Mouse (Mus musculus): Measurements from ENCODE around the gene Abca7. TPM values are rescaled to one million over a fixed set of nuclear protein-coding genes. Genes with fewer than 3 reads are reported as not detected.

Abca7 gene
- polyA plus RNA-seq, 1 experiment from 2014 or later, result 3.2 TPM

DNA sequence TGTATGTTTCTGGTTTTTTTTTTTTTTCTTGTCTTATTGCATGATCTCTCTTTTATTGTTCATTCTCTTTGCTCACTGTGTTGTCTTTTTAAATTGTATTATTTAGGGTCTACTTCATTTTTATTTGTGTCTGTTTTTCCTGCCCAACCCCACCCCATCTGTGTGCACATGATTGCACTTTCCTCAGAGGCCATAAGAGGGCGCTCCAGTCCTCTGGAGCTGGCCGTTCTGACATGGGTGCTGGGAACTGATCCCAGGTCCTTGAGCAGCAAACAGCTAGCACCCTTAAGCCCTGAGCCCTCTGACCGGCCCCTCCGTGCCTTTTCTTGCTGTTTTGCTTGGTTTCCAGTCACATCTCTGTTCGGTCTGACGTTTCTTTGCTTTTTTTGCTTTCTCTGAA, 4.7 kb upstream of the Abca7 start:
- no peak overlapping the region for H3K9ac ChIP-seq (replicated peaks; ENCODE audit: low read depth, low read length)

DNA sequence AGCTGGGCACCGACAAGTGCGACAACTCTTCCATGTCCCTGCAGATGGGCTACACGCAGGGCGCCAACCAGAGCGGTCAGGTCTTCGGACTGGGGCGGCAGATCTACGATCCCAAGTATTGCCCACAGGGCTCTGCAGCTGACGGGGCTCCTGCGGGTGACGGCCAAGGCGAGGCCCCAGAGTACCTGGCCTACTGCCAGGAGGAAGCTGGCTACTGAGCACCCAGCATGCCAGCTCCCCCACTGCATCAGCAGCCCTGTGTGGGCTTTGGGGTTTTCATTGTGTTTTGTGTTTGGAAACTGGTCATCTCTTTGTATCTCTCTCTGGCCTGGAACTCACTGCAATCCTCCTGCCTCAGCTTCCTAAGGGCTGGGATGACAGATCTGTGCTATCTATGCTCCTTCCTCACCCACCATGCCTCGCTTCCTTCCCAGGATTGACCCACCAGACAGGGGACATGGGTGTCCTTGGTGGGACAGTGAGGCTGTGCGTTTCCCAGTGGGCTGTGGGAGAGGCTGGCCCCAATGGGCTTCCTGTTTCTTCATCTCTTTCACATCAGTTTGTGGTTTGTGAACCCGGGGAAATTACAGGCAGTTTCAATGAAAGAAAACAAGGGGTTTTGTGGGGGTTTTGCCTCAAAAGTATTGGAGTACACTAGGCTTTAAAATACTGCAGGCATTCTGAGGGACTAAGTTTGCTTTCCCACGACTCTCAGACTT, 1.7 kb upstream of the Abca7 start:
- Histone ChIP-seq H3K9ac (replicated peaks; ENCODE audit: low read depth, low read length) (no peak overlapping the region), H3K27me3 (ENCODE audit: control insufficient read depth, insufficient read depth, low read length) (no peaks in the 10 kb centered on the region), H3K27ac (ENCODE audit: low read length) (no peak overlapping the region), H3K4me1 (ENCODE audit: control insufficient read depth, insufficient read depth, low read length) (peaks cover 18% of the 10 kb centered on the region), H3K4me2 (replicated peaks; ENCODE audit: low read depth, low read length) (no peak overlapping the region), H3K4me3 (ENCODE audit: low read depth, low read length) (no peak overlapping the region), H3K36me3 (ENCODE audit: control insufficient read depth, insufficient read depth, low read length) (peaks cover 32% of the 10 kb centered on the region), H3K9me3 (ENCODE audit: control insufficient read depth, low read depth, low read length) (peaks cover 7% of the 10 kb centered on the region; the same call in 1 of the 2 replicates)
- ATAC-seq (ENCODE audit: insufficient number of reproducible peaks, insufficient read depth, low FRiP score, low read depth), result no peak
- 84% methylated on average over 16 of the region's 16 CpGs for WGBS

More for the DNA sequence above, 4.7 kb upstream of the Abca7 start:
- Histone ChIP-seq H3K4me2 (replicated peaks; ENCODE audit: low read depth, low read length) (0 out of 2 replicates have a peak overlapping the region, but pooled peaks have one; percentile 29), H3K27ac (ENCODE audit: low read length) (no peak overlapping the region), H3K4me3 (ENCODE audit: low read depth, low read length) (peak overlapping the region; percentile 76; the same call in 1 of the 2 replicates), H3K4me1 (ENCODE audit: control insufficient read depth, insufficient read depth, low read length) (peaks cover 23% of the 10 kb centered on the region), H3K27me3 (ENCODE audit: control insufficient read depth, insufficient read depth, low read length) (no peaks in the 10 kb centered on the region), H3K36me3 (ENCODE audit: control insufficient read depth, insufficient read depth, low read length) (peaks cover 32% of the 10 kb centered on the region), H3K9me3 (ENCODE audit: control insufficient read depth, low read depth, low read length) (peaks cover 7% of the 10 kb centered on the region; the same call in 1 of the 2 replicates)
- 85% methylated on average over 6 of the region's 6 CpGs for WGBS
- no peak for ATAC-seq (ENCODE audit: insufficient number of reproducible peaks, insufficient read depth, low FRiP score, low read depth)

DNA sequence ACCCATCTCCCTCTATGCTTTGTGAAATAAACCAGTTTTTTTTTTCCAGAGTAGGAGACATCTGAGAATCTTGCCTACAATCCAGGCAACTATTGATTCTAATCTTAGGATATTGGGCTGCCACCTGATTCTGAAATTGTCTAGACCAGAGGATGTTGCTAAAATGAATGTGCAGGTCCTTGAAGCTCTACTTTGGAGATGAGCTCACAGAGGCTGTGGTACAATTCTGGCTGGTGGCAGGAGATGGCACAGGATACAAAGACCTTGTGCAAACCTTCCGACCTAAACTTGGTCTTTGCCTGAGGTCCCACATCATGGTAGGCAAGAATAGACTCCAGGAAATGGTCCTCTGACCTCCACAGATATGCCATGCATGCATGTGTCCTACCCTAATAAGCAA, 658 bp upstream of the Abca7 start:
- Histone ChIP-seq H3K4me1 (ENCODE audit: control insufficient read depth, insufficient read depth, low read length) (peaks cover 12% of the 10 kb centered on the region), H3K4me3 (ENCODE audit: low read depth, low read length) (no peak overlapping the region), H3K27ac (ENCODE audit: low read length) (no peak overlapping the region), H3K36me3 (ENCODE audit: control insufficient read depth, insufficient read depth, low read length) (peaks cover 32% of the 10 kb centered on the region), H3K9me3 (ENCODE audit: control insufficient read depth, low read depth, low read length) (peaks cover 7% of the 10 kb centered on the region; the same call in 1 of the 2 replicates), H3K27me3 (ENCODE audit: control insufficient read depth, insufficient read depth, low read length) (no peaks in the 10 kb centered on the region), H3K4me2 (replicated peaks; ENCODE audit: low read depth, low read length) (peak overlapping the region; percentile 74; the same call in 1 of the 2 replicates), H3K9ac (replicated peaks; ENCODE audit: low read depth, low read length) (no peak overlapping the region)
- WGBS, result 77% methylated on average over 1 of the region's 1 CpGs
- ATAC-seq (ENCODE audit: insufficient number of reproducible peaks, insufficient read depth, low FRiP score, low read depth), result no peak

DNA sequence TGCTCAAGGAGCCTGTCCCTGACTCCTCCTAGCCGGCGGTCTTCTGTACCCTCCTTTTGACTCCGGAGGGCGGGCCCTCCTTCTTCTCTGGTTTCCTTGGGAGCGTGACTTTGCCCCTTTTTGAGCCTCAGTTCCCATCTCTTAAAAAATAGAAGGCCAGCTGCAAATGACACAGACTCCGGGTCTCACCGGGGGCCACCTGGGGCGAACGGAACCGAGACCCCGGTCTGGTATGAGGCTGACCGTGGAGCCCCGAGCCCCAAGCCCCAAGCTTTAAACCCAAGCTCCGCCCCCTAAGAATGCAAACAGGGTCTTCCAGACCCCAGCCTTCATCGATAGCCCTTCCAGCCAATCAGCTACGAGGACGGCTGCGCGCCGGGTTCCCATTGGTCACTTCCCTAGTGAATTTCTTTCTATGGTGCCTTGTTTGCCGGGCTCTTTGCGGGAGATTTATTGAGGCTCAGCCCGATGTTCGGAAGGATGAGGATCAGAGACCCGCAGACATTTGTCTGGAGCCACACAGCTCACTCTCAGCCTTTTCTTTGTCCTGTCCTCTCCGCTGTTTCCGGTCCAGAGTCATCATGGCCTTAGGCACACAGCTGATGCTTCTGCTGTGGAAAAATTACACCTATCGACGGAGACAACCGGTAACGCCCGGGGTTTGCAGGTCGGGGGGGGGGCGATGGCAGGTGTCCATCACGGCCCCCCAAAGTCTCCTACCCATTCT, 903 bp downstream of the Abca7 start:
- WGBS, result 1% methylated on average over 35 of the region's 35 CpGs
- H3K4me1 ChIP-seq (ENCODE audit: control insufficient read depth, insufficient read depth, low read length), result peaks cover 8% of the 10 kb centered on the region
- H3K27me3 ChIP-seq (ENCODE audit: control insufficient read depth, insufficient read depth, low read length), result no peaks in the 10 kb centered on the region
- H3K36me3 ChIP-seq (ENCODE audit: control insufficient read depth, insufficient read depth, low read length), result peaks cover 25% of the 10 kb centered on the region
- no peak overlapping the region; the same call in 1 of the 2 replicates for H3K27ac ChIP-seq (ENCODE audit: low read length)
- peak overlapping the region; percentile 74 for H3K4me2 ChIP-seq (replicated peaks; ENCODE audit: low read depth, low read length)
- H3K9ac ChIP-seq (replicated peaks; ENCODE audit: low read depth, low read length), result no peak overlapping the region
- no peaks in the 10 kb centered on the region for H3K9me3 ChIP-seq (ENCODE audit: control insufficient read depth, low read depth, low read length)
- ATAC-seq (ENCODE audit: insufficient number of reproducible peaks, insufficient read depth, low FRiP score, low read depth), result peak; percentile 40; the same call in 1 of the 2 replicates
- peak overlapping the region; percentile 45 for H3K4me3 ChIP-seq (ENCODE audit: low read depth, low read length)

DNA sequence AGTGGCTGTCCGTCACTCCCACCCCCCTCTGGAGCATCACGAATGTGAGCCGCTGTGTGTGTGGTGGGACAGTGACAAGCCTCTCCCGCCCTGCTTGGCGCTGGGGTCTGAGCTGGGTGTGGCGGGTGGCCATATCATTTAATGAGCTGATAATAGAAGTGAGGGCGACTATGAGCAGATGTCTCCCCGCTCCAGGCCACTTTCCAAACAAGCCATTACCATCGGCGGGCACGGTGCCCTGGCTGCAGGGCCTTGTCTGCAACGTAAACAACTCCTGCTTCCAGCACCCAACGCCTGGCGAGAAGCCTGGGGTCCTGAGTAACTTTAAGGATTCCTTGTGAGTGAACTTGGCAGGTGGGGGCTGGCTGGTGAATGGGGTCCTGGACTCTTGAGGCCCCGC, 1.5 kb downstream of the Abca7 start:
- ATAC-seq (ENCODE audit: insufficient number of reproducible peaks, insufficient read depth, low FRiP score, low read depth), result no peak; the same call in 1 of the 2 replicates
- no peak overlapping the region for H3K27ac ChIP-seq (ENCODE audit: low read length)
- 10% methylated on average over 15 of the region's 15 CpGs for WGBS
- H3K4me1 ChIP-seq (ENCODE audit: control insufficient read depth, insufficient read depth, low read length), result peaks cover 8% of the 10 kb centered on the region
- no peaks in the 10 kb centered on the region for H3K9me3 ChIP-seq (ENCODE audit: control insufficient read depth, low read depth, low read length)
- no peak overlapping the region for H3K9ac ChIP-seq (replicated peaks; ENCODE audit: low read depth, low read length)
- H3K4me3 ChIP-seq (ENCODE audit: low read depth, low read length), result peak overlapping the region; percentile 45
- H3K36me3 ChIP-seq (ENCODE audit: control insufficient read depth, insufficient read depth, low read length), result peaks cover 21% of the 10 kb centered on the region
- peak overlapping the region; percentile 74 for H3K4me2 ChIP-seq (replicated peaks; ENCODE audit: low read depth, low read length)
- H3K27me3 ChIP-seq (ENCODE audit: control insufficient read depth, insufficient read depth, low read length), result no peaks in the 10 kb centered on the region

- Histone ChIP-seq H3K4me2 (replicated peaks; ENCODE audit: low read depth, low read length) (no peak overlapping the region), H3K36me3 (ENCODE audit: control insufficient read depth, insufficient read depth, low read length) (no peaks in the 10 kb centered on the region), H3K27me3 (ENCODE audit: control insufficient read depth, insufficient read depth, low read length) (no peaks in the 10 kb centered on the region), H3K27ac (ENCODE audit: low read length) (no peak overlapping the region), H3K4me1 (ENCODE audit: control insufficient read depth, insufficient read depth, low read length) (peaks cover 11% of the 10 kb centered on the region), H3K9ac (replicated peaks; ENCODE audit: low read depth, low read length) (no peak overlapping the region), H3K4me3 (ENCODE audit: low read depth, low read length) (no peak overlapping the region), H3K9me3 (ENCODE audit: control insufficient read depth, low read depth, low read length) (no peaks in the 10 kb centered on the region)
- WGBS, result 61% methylated on average over 9 of the region's 9 CpGs
- no peak for ATAC-seq (ENCODE audit: insufficient number of reproducible peaks, insufficient read depth, low FRiP score, low read depth)
Measured at GRCm38 (mm10) chr10:80001945-80002344, 5.7 kb downstream of the Abca7 start.

GRCm38 (mm10) chr10:80002829-80003228, 6.5 kb downstream of the Abca7 start:
- Histone ChIP-seq H3K4me3 (ENCODE audit: low read depth, low read length) (no peak overlapping the region), H3K27ac (ENCODE audit: low read length) (no peak overlapping the region), H3K4me1 (ENCODE audit: control insufficient read depth, insufficient read depth, low read length) (peaks cover 6% of the 10 kb centered on the region), H3K4me2 (replicated peaks; ENCODE audit: low read depth, low read length) (no peak overlapping the region), H3K27me3 (ENCODE audit: control insufficient read depth, insufficient read depth, low read length) (no peaks in the 10 kb centered on the region), H3K9ac (replicated peaks; ENCODE audit: low read depth, low read length) (no peak overlapping the region), H3K36me3 (ENCODE audit: control insufficient read depth, insufficient read depth, low read length) (no peaks in the 10 kb centered on the region), H3K9me3 (ENCODE audit: control insufficient read depth, low read depth, low read length) (no peaks in the 10 kb centered on the region)
- no peak for ATAC-seq (ENCODE audit: insufficient number of reproducible peaks, insufficient read depth, low FRiP score, low read depth)
- WGBS, result 39% methylated on average over 21 of the region's 21 CpGs

DNA sequence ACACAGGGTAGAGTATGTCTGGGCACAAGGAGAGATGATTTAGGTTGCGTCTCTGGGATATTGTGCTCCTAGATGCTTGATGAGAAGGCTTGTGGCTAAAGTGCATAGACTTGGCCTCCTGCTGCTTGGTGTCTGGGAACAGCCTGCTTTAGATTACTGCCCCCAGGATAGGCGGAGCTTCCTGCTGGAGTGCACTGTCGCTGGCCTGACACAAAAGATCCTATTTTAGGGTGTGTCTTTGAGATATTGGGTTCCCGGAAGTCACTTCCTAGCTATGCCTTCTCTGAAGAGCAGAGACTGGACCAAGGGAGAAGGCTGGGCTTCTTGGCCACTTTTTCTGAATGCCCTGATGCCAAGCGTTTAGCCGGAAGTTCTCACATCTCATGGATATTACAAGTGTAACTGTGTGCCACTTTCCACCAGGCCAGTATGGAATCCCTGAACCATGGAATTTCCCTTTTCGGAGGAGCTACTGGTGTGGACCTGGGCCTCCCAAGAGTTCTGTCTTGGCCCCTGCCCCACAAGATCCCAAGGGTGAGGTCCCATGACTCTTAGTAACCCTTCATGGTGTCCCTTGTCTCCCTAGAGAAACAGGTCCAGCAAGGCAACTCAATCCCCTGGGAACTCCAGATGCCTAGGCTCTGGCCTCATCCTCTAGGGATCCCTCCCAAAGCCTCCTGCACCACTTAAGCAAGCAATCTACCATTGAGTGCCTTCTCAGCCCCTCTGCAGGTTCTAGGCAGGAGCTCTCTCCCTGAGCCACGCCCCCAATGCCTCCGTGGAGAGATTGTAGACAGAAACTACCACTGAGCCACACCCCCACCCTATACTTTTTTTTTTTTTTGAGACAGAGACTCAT, 7.3 kb downstream of the Abca7 start:
- no peak overlapping the region for H3K9ac ChIP-seq (replicated peaks; ENCODE audit: low read depth, low read length)
- no peak overlapping the region for H3K4me2 ChIP-seq (replicated peaks; ENCODE audit: low read depth, low read length)
- no peaks in the 10 kb centered on the region for H3K27me3 ChIP-seq (ENCODE audit: control insufficient read depth, insufficient read depth, low read length)
- 0 out of 2 replicates have a peak, but pooled peaks cover 3% of the 10 kb centered on the region for H3K4me1 ChIP-seq (ENCODE audit: control insufficient read depth, insufficient read depth, low read length)
- WGBS, result 68% methylated on average over 9 of the region's 9 CpGs
- H3K4me3 ChIP-seq (ENCODE audit: low read depth, low read length), result no peak overlapping the region
- no peaks in the 10 kb centered on the region for H3K36me3 ChIP-seq (ENCODE audit: control insufficient read depth, insufficient read depth, low read length)
- H3K27ac ChIP-seq (ENCODE audit: low read length), result no peak overlapping the region
- ATAC-seq (ENCODE audit: insufficient number of reproducible peaks, insufficient read depth, low FRiP score, low read depth), result no peak
- no peaks in the 10 kb centered on the region for H3K9me3 ChIP-seq (ENCODE audit: control insufficient read depth, low read depth, low read length)

Data from stomach, embryonic 14.5 days (tissue).